Mouse (Mus musculus) CH12.LX (cell line): ENCODE results near the gene Atp13a3. TPM values are rescaled to one million over a fixed set of nuclear protein-coding genes. Genes with fewer than 3 reads are reported as not detected.

ENCODE experiments used
- DNase-seq: peaks from one replicate; pipeline ENCODE4 v3.0.0-alpha.2; 2013; ENCODE audit errors: extremely low read depth
- H3K27ac ChIP-seq: 2 replicates; pipeline ENCODE4 v1.5.1; 2012; ENCODE audit warnings: low read depth, mild to moderate bottlenecking, control low read depth, moderate library complexity; ENCODE audit not compliant: insufficient read depth
- H3K27me3 ChIP-seq: replicated peaks from 2 replicates; pipeline ENCODE3; 2012; ENCODE audit warnings: inconsistent platforms
- H3K36me3 ChIP-seq, 2 experiments: replicated peaks in 1 of 2; 2 replicates each; pipeline versions ENCODE3 to v1.6.1; 2012; ENCODE audit warnings: inconsistent platforms in 1 of 2, low read length in 1 of 2, mild to moderate bottlenecking in 1 of 2, mixed read lengths in 1 of 2, moderate library complexity in 1 of 2; ENCODE audit not compliant: control insufficient read depth in 1 of 2, insufficient read depth in 1 of 2
- H3K4me1 ChIP-seq, 2 experiments: 2 replicates each; pipeline ENCODE4 v1.6.1; 2012; ENCODE audit warnings: inconsistent platforms in 1 of 2, moderate library complexity in 1 of 2; ENCODE audit not compliant: insufficient read depth in 2 of 2, control insufficient read depth in 1 of 2
- H3K4me2 ChIP-seq: 2 replicates; pipeline ENCODE4 v1.6.1; 2012; ENCODE audit warnings: low read depth, mild to moderate bottlenecking, control low read depth; ENCODE audit not compliant: poor library complexity, insufficient read depth, severe bottlenecking
- H3K4me3 ChIP-seq, 3 experiments: fragments of 150-350 bp in 1 of 3; sonication (generic) in 1 of 3; replicated peaks in 1 of 3; 2 replicates each; pipeline versions ENCODE3 to v1.5.1; 2011 to 2012; ENCODE audit warnings: low read depth in 2 of 3, low read length in 2 of 3, mild to moderate bottlenecking in 2 of 3, moderate library complexity in 2 of 3, control low read depth in 1 of 3, improper control_type of control experiment in 1 of 3, inconsistent platforms in 1 of 3, mixed read lengths in 1 of 3; ENCODE audit not compliant: poor library complexity in 1 of 3
- H3K79me2 ChIP-seq: replicated peaks from 2 replicates; pipeline ENCODE4 v1.6.1; 2012; ENCODE audit warnings: mild to moderate bottlenecking, moderate library complexity; ENCODE audit not compliant: control insufficient read depth, poor library complexity, insufficient read depth, severe bottlenecking; ENCODE audit errors: extremely low read depth
- H3K9ac ChIP-seq: 2 replicates; pipeline ENCODE4 v1.6.1; 2012; ENCODE audit warnings: low read depth, mild to moderate bottlenecking, control low read depth, moderate library complexity; ENCODE audit not compliant: insufficient read depth
- H3K9me3 ChIP-seq: replicated peaks from 2 replicates; pipeline ENCODE3; 2012; ENCODE audit warnings: low read length, inconsistent platforms, mixed read lengths
- CTCF ChIP-seq, 2 experiments: IDR thresholded peaks in 1 of 2; conservative IDR thresholded peaks in 1 of 2; 2 replicates each; pipeline ENCODE4 v1.5.1; 2011 to 2012; ENCODE audit warnings: low read depth in 2 of 2, low read length in 2 of 2, improper control_type of control experiment in 1 of 2, inconsistent platforms in 1 of 2, mild to moderate bottlenecking in 1 of 2, moderate library complexity in 1 of 2
- HCFC1 ChIP-seq: IDR thresholded peaks from 2 replicates; pipeline ENCODE4 v1.6.1; 2012; ENCODE audit warnings: low read depth, mild to moderate bottlenecking, inconsistent platforms, low read length, improper control_type of control experiment
- IRF4 ChIP-seq: IDR thresholded peaks from 2 replicates; pipeline ENCODE4 v1.6.1; 2014; ENCODE audit warnings: low read depth, mild to moderate bottlenecking, inconsistent platforms, low read length, improper control_type of control experiment
- JUND ChIP-seq: conservative IDR thresholded peaks from 2 replicates; pipeline ENCODE4 v1.6.1; 2011; ENCODE audit warnings: low read depth, low read length, improper control_type of control experiment
- SMC3 ChIP-seq: IDR thresholded peaks from 2 replicates; pipeline ENCODE4 v1.6.1; 2011; ENCODE audit warnings: low read depth, low read length, improper control_type of control experiment
- UBTF ChIP-seq: IDR thresholded peaks from 2 replicates; pipeline ENCODE4 v1.6.1; 2012; ENCODE audit warnings: low read depth, mild to moderate bottlenecking, inconsistent platforms, low read length, improper control_type of control experiment, moderate library complexity
- USF1 ChIP-seq: IDR thresholded peaks from 2 replicates; pipeline ENCODE4 v1.6.1; 2014; ENCODE audit warnings: low read depth, mild to moderate bottlenecking, inconsistent platforms, low read length, improper control_type of control experiment
- dilution Hi-C: fragments of 300-500 bp; cut with MboI; formaldehyde crosslinking; loops from 2 replicates; pipeline ENCODE4 v1.14.3; 2020; ENCODE audit warnings: low sequenced_read_pairs; ENCODE audit not compliant: extremely low pct_unique_long_range_greater_than_20kb, extremely low pct_ligation_motif_present
- in situ Hi-C: fragments of 300-500 bp; cut with MboI; formaldehyde crosslinking; loops from 3 replicates; pipeline ENCODE4 v1.14.3; 2019; ENCODE audit warnings: low sequenced_read_pairs, low pct_ligation_motif_present, low pct_unique_long_range_greater_than_20kb, mixed read lengths
- polyA plus RNA-seq: library from polyadenylated mRNA; unstranded; fragments of >175 nt; gene quantifications from 2 replicates; pipeline ENCODE4 v1.2.1, GENCODE M21; 2012; ENCODE audit warnings: low read depth; ENCODE audit not compliant: insufficient read length
- total RNA-seq, 2 experiments: library from RNA; depleted of rRNA; stranded (reverse); fragments of 300-350 nt in 1 of 2; fragments of >200 nt in 1 of 2; gene quantifications; 2 replicates each; pipeline ENCODE4 v1.2.3; 2012 to 2014

The Atp13a3 gene
- total and polyA plus RNA-seq, 3 experiments, result 46.7 to 73.0 (median 49.9) TPM

- Histone ChIP-seq H3K4me2 (no peak overlapping the region), H3K4me3 (no peak overlapping the region), H3K27ac (no peak overlapping the region), H3K9me3 (no peaks in the 10 kb centered on the region), H3K27me3 (no peaks in the 10 kb centered on the region), H3K36me3 (no peaks in the 10 kb centered on the region), H3K9ac (no peak overlapping the region), H3K79me2 (no peaks in the 10 kb centered on the region), H3K4me1 (peaks cover 0 to 5% of the 10 kb centered on the region in 2 experiments; a peak in 1 of 4 replicates)
- no peak for DNase-seq
- dilution Hi-C loops, result no loop called here
- in situ Hi-C loops, result no loop called here
- TF ChIP-seq JUND (no peak), SMC3 (no peak)
These were observed 6.9 kb upstream of the Atp13a3 start for GRCm38 (mm10) chr16:30412680-30413079.

- Histone ChIP-seq H3K4me1 (no peaks in the 10 kb centered on the region; a peak in 1 of 4 replicates), H3K79me2 (no peaks in the 10 kb centered on the region), H3K9me3 (no peaks in the 10 kb centered on the region), H3K36me3 (no peaks in the 10 kb centered on the region)
- in situ Hi-C loops, result no loop called here
- TF ChIP-seq CTCF (conservative IDR thresholded peaks at IDR 0.05 in 1 of 2, IDR thresholded peaks at IDR 0.05 in 1 of 2; ENCODE audit: low read depth in 2 of 2, low read length in 2 of 2) (no peak), USF1 (no peak), HCFC1 (no peak)
- TF ChIP-seq, all 38 proteins: peak for 0
- Histone ChIP-seq H3K27me3 (no peaks in the 10 kb centered on the region), H3K4me2 (no peak overlapping the region), H3K4me3 (no peak overlapping the region), H3K27ac (no peak overlapping the region), H3K9ac (no peak overlapping the region)
- no peak for DNase-seq
- dilution Hi-C loops, result no loop called here
These were observed 5.1 kb upstream of the Atp13a3 start for GRCm38 (mm10) chr16:30410914-30411313.

- DNase-seq, result no peak
- in situ Hi-C loops (no loop called here), dilution Hi-C loops (no loop called here)
- Histone ChIP-seq H3K4me1 (no peaks in the 10 kb centered on the region), H3K4me3 (no peak overlapping the region), H3K79me2 (no peaks in the 10 kb centered on the region), H3K36me3 (no peaks in the 10 kb centered on the region), H3K9ac (no peak overlapping the region)
- TF ChIP-seq CTCF (conservative IDR thresholded peaks at IDR 0.05 in 1 of 2, IDR thresholded peaks at IDR 0.05 in 1 of 2; ENCODE audit: low read depth in 2 of 2, low read length in 2 of 2), result no peak
- TF ChIP-seq UBTF, result no peak
- TF ChIP-seq IRF4, result no peak
- TF ChIP-seq, all 38 proteins: peak for 0
- H3K4me2 ChIP-seq, result no peak overlapping the region
- peaks cover 5% of the 10 kb centered on the region for H3K27me3 ChIP-seq
- H3K27ac ChIP-seq, result no peak overlapping the region
- no peaks in the 10 kb centered on the region for H3K9me3 ChIP-seq
These were observed 1.7 kb upstream of the Atp13a3 start for GRCm38 (mm10) chr16:30407513-30407912.
